Mouse (Mus musculus) CD4-positive, CD25-positive, alpha-beta regulatory T cell, adult 4 months (primary cell): ENCODE measurements around the gene Per3. TPM values are rescaled to one million over a fixed set of nuclear protein-coding genes. Genes with fewer than 3 reads are reported as not detected.
"Not testable (repeated sequence)": the region's sequence is repeated elsewhere in the genome, so short reads cannot be mapped to it uniquely, and the experiment has no call there.

Experiments
- ATAC-seq: one replicate; pipeline ENCODE4 v1.8.0; 2017
- polyA plus RNA-seq, 2 experiments: library from polyadenylated mRNA; unstranded; fragments of 100-300 nt; shearing (Covaris generic); gene quantifications; one replicate each; pipeline ENCODE4 v1.2.1; 2017

Per3 gene
- polyA plus RNA-seq, 2 experiments from 2014 or later: 4.7 to 5.2 TPM

DNA sequence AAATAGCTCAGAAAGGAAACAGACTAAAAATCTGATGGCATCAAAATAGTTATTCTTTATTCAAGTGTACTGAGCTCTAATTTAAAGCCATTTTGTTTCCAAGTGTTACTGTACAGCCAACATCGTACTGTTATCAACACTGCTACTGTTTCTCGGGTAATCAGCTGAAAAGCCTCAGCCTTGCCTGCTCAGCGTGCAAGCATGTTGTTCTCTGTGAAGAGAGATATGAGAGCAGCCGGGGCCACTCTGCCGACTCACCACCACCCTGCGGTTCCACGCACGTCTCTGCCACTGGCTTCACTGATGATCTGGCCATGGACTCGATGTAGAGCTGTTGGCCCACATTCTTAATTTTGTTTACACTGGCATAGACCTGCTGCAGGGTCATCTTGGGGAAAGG lies 20.3 kb downstream of the Per3 start:
- ATAC-seq: no peak

DNA sequence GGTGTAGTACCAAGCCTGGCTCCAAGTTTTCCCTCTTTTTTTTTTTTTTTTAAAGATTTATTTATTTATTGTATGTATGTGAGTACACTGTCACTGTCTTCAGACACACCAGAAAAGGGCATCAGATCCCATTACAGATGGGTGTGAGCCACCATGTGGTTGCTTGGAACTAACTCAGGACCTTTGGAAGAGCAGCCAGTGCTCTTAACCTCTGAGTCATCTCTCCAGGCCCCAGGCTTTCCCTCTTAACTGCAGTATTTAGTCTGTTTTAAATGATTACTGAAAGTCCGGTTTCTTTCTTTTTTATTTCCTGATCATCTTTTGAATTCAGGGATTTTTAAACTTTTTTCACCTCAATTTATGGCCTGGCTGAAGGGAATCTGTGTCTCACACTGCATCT lies 27.1 kb downstream of the Per3 start:
- not testable (repeated sequence) for ATAC-seq

DNA sequence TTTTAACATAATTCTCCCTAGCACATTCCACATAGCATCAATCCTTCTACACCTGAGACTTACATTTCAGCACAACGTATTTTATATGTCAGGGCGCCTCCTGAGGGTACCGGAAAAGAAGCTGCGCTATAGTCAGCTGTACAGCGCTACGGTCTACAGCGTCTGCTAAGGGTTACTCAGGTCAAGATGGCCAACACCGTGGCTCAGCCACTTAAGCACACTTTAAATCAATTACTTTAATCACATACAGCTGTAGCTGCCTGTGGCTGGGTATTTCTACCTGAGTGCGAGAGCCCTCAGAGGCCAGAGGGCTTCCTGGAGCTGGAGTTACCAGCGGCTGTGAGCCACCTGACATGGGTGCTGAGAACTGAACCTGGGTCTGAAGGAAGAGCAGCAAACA lies 28.5 kb downstream of the Per3 start:
- ATAC-seq: no peak

DNA sequence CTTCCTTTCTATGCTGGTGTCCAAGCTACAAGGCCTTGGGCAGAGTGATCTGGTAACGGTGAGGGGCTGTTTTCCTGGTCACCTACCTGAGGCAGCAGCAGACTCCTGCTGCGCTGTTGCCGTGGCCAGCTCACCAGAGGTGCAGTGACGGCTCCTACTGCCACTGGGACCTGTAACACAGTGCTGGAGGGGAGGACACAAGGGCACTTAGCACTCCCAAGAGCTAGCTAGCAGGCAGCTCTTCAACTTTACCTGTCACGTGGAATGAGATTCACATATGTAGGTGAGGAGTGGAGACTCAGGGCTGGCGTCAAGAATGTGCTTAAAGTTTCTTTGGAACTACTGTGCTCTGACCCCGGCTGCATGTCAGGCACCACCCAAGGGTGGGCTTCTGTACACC lies 34.1 kb downstream of the Per3 start:
- ATAC-seq: no peak

DNA sequence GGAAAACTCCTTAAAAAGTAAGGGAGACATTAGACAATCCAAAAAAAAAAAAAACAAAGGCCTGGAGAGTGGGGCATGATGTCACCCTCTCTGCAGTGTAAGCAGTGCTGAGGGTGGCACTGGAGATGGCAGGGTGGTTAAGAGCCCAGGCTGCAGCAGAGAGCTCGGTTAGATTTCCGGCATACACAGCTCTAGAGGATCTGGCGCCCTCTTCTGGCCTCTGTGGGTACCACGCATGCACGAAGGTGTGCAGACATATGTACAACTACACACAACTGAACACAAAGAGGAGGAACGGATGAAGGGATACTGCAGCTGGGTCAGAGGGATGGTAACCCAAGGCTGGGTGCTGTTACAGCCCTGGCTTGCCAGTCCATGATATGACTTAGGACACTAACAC lies 37.5 kb downstream of the Per3 start:
- no peak for ATAC-seq

DNA sequence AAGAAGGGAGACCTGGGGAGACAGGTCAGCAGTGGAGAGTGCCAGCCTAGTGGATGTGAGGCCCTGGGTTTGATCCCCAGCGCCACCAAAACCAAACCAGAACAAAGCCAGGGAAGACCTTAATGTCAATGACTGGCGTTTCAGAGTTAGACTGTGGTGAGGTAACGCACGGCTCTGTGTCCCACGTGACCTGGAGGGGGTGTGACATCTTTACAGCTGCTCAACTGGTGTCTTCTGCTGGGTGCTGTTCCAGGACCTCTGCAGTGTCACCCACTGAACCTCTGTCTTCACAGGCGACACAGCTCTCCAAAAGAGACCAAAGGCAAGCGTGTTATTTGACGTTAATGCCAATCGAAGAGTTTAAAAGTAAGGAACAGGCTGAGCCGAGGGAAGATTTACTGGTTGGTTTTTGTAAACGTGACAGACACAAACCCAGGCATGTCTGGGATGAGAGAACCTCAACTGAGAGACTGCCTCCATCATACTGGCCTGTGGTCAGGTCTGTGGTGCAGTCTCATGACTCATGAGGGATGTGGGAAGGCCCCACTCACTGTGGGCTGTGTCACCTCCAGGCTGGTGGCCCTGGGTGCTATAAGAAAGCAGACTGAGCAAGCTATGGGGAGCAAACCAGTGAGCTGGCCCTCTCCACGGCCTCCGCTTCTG lies 38.7 kb downstream of the Per3 start:
- ATAC-seq: peak; percentile 69

DNA sequence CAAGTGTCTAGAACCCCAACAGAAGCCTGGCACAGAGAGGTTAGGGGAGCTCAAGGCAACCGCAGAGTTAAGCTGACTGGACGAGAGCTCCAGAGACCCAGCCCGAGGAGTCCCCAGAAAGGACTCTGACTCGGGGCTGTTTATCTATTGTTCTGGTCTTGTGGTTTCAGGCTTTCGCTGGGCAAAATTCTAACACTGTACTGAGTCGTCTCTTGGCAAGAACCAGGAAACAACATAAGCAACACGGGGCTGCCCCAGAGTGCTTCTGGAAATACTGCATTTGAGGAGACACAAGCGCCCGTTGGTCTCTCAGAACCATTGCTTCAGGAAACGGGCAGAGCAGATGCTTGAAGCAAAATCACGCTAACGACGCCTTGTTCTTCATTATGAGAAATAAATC lies 43.1 kb downstream of the Per3 start:
- ATAC-seq: no peak

DNA sequence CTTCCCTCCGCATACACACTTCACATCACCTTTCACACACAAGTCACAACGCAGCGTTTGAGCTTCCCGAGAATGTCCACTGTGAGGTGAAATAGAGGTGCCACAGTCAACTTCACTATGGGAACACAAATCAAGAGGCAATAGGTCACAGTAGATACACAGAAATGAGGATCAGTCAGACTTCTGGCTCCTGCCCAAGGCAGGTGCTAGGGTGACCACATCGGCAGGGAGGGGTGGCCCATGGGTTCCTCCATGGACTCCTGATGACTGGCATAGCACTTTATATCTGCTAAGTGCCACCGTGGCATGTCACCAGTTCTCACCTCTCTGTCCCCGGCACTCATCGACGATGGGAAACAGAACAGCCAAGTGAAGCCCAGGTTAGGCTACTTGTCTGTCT lies 45.8 kb downstream of the Per3 start:
- no peak for ATAC-seq

DNA sequence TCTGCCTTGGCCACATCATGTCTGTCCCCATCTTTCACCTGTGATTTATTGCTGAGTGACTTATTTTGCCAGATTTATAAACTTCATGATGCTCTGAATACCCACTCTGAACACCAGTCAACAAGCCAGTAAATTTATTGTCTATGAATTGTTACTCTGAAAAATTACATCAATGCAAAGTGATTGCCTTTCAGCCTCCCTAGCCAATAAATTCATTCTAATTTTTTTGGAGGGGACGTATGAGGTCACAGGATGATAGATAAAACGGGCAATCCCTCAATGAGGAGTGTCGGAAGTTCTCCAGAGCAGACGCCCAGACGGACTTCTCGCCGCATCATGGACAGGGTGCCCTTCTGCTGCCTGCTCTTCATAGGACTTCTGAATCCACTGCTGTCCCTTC lies 47.7 kb downstream of the Per3 start, which contains the start of gene Uts2:
Uts2 (plus strand) TSS at position 301 of the 400 bp plus-strand sequence.
- no peak for ATAC-seq

DNA sequence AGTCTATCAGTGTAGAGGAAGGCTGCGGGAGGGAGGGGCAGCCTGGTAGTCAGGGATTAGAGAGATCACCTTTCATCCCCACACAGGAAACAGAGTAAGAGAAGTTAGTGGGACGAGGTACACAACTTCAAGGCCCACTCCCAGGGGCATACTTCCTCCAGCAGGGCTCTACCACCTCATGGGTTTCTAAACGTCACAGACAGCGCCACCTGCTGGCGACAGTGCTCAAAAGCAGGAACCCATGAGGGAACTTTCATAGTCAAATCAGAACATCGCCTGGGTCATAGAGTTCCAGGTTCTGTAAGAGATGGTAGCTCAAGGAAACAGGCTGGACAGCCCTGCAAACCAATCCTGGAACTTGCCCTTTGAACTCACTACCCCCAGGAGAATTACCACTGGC lies 54.3 kb downstream of the Per3 start:
- ATAC-seq: no peak

DNA sequence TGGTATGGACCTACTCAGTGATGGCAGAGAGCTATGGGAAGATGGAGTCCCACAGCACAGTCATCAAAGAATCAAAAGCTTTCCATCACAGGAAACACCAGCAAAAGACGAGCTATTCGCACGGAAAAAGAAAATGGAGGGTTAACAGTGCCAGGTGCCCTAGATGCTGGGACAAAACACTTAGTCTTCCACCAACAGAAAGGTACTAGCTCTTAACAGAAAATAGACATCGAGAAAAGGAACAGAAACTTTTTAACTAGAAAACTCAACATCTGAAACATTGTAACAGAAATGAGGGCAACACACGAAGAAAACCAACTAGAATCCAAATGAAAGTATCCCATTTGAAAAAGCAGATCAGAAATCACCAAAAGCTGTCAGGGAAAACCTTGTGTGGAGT lies 64.3 kb downstream of the Per3 start:
- no peak for ATAC-seq

DNA sequence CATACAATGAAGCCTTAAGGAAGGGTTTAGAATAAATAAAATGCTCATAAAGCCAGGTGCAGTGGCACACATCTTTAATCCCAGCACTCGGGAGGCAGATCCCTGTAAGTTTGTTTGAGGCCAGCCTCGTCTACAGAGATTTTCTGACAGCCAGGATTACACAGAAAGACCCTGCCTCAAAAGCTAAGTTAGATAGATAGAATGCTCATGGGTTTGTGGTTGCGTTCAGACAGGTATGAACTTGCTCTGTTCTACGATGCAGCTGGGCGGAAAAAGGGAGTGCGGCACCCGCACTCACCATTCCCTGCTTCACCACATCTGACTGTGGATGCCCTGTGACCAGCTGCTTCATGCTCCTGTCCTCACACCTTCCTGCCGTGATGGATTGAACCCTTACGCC lies 65.0 kb downstream of the Per3 start:
- no peak for ATAC-seq

DNA sequence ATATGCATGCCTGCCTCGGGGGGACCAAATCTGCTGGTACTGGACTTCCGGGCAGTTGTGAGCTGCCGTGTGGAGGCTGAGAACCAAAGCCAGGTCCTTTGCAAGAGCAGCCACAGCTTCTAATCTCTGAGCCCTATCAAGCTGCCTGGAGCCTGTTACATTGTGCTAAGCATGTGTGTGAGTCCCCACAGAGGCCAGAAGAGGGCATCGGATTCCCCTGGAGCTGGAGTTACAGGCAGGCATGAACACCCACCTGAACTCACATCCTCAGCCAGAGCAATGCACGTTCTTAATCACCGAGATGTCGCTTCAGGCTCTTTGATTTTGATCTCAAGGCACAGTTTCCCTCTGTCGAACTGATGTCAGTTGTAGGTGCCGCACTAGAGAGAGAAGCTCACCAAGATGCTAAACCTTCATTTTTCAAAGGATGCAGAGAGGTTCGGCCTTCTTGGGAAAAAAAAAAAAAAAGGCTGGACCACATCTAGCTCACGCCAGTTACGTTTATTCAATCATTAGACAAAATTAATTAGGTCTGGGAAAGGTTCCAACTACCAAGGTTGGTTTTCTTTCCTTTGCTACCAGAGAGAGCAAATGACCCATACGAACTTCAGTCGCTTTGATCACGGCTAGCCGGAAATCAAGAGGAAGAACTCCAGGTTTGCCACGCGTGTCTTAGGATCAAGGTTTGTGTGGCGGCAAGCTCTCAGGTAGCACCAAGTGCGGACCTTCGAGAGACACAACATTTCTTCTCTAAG lies 66.1 kb downstream of the Per3 start:
- no peak for ATAC-seq

DNA sequence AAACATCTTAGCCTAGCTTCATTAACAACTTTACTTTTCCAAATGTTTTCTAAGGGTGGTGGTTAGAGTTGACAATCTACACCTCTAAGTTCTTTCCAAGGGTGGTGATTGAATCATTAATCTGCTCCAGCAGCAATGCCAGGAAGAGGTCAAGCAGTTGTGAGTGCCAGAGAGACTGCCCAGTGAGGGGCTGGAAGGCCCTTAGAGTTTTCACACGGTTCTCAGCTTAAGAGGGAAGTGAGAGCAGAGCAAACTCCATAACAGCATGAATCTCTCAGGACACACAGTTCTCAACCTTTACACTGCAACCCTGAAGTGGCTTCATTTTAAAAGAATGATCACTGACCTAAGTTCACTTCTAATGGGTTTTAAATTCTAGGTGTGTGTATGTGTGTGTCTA lies 69.3 kb downstream of the Per3 start:
- no peak for ATAC-seq

DNA sequence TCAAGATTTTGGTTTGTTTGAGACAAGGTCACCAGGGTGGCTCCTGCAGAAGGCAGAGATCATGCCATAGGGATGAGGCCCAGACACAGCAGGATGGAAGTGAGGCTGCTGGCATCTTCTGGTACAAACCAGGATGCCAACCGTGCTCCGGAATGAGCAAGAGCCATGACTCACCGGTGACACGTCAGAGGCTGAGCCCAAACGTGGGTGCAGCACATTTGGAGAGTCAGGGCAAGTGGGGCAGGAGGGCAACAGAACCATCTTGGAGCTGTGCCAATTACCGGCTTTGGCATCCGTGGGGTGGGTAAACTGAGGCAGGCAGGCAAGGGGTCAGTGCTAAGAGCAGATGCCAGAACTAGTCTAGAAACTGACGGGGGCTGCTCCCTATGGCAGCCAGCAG lies 71.2 kb downstream of the Per3 start:
- no peak for ATAC-seq

DNA sequence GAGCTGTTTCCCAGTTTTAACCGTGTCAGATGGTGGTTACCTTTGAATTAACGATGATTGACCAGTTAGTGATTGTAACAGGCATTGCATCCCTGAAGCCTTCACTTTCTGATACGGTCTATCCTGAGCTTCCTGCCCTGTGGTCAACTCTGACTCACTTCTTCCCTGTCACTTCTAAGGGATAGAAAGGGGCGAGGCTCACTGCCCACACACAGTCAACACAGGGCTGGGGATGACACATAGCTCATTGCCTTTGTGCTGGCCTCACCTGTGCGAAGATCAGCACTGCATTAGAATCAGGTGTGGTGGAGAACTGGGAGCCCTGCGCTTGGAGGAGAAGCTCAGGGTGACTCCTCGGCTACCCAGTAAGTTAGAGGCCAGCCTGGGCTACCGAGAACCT lies 75.5 kb downstream of the Per3 start:
- ATAC-seq: no peak

DNA sequence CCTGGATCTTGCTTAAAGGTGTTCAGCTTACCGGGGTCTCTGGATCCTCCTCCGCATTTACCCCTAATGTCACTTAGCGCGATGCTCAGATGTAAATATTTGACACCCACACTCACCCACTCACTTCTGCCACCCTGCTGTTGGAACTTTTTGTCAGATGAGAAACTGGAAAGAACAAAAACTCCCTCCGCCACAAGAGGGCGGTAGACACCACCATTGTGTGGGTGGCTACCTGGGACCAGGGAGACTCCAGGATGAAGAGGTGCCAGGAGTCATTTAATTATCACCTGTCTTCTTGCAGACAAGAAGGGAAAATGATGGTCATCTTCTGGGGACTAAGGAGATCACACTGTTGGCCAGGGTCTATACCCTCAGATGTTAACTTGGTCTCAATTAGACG lies 77.9 kb downstream of the Per3 start:
- ATAC-seq: no peak

DNA sequence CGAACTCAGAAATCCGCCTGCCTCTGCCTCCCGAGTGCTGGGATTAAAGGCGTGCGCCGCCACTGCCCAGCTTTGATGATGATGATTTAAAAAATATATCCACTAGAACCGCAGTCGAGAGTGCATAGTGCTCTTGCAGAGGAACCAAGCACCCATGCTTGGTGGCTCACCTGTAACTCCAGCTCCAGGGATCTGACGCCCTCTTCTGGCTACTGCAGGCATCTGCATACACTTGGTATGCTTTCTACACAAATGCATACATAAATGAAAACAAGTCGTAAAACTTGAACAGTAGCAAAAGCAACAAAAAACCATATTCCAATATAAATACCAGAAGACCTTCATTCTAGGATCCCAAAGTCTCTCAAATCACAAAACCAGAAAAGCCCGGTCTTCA lies 78.9 kb downstream of the Per3 start:
- no peak for ATAC-seq

DNA sequence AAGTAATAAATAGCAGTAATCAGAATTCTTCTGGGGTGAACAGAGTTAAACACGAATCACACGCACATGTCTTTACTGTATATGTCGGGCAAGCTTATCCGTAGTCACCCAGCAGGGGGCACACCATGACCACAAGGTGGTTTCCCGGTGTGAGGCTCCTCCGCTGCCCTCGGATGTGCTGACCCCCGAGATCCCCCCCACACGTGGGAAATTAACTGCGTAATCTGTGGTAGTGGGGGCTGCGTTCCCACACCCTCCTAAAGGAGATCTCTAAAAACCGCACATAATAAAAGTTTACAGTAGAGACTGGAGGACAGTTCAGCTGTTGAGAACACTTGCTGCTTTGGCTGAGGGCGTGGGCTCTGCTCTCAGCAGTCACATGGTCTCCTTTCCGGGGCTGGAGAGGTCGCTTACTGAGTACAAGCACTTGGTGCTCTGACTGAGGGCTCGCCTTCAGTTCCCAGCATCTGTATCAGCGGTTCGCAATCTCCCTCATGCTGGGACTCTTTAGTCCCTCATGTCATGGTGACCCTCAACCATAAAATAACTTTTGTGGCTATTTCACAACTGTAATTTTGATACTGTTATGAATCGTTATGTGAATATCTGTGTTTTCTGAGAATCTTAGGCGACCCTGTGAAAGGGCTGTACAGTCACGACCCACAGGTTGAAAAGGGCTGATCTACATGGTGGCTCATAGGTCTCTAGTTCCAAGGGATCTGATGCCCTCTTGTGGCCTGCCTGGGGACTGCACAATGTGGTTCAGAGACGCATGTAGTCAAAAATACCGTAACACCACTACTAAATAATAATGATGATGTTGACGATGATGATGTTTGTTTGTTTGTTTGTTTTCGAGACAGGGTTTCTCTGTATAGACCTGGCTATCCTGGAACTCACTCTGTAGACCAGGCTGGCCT lies 79.6 kb downstream of the Per3 start:
- peak; percentile 87 for ATAC-seq

DNA sequence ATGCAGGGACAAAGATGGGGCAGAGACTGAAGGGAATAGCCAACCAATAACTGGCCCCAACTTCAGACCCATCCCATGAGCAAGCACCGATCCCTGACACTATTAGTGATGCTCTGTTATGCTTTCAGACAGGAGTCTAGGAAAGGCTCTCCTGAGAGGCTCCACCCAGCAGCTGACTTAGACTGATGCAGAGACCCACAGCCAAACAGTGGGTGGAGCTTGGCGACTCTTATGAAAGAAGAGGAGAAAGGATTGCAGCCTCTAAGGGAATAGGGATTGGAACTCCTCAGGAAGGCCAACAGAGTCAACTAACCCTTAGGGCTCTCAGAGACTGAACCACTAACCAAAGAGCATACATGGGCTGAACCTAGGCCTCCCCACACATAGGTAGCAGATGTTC lies 80.8 kb downstream of the Per3 start:
- ATAC-seq: no peak

DNA sequence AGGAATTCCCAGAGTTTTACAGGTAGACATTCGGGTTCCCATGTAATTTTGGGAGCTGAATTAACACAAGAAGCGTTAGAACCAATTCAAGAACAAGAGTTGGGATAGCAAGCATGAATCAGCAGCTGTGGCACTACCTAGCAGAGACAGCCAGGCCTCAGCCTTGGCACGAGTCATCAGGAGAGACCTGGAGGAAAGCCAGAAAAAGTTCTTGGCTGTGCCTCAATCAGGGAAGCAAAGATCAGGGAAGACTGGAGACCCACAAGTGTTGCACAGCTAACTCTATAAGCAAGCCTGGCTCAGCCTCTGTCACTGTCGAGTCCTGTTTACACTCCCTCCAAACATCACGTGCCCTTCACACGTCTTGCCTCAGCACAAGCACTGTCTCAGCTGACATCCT lies 82.2 kb downstream of the Per3 start:
- no peak for ATAC-seq

DNA sequence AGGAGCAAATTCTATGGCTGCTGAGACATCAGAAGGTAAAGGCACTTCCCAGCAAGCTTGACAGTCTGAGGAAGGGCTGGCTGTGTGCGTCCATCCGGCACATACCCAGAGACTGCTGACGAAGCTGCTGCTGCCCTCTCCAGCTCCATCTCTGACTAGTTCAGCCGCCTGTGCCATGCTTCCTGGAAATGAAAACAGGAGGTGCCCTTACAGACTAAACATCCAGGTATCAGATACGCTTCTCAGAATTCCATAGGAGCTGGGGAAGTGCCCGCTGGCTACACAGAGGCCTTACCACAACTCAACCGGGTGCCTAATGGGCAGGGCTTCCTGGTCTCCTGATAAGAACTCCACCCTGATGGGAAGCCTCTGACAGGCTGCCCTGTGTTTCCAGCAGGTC lies 85.9 kb downstream of the Per3 start:
- no peak for ATAC-seq

DNA sequence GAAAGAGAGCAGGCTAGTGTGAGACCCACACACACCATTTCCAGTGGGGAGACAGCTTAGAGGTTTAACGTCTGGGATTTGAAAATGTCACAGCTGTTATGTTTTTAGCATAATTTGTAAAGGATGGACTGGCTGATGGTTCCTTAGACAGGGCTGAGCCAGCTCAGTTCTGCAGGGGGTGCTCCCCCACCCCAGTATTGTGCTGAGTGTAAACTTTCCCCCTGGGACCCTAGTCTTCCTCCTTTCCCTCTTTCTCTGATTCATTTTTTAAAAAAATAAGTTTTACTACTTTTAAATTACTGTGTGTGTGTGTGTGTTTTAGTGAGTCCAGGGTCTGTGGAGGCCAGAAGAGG lies 87.4 kb downstream of the Per3 start:
- ATAC-seq: no peak
